Mouse (Mus musculus) megakaryocyte-erythroid progenitor cell, adult 5-6 weeks (primary cell): ENCODE measurements around the gene Nrp2. TPM values are rescaled to one million over a fixed set of nuclear protein-coding genes. Genes with fewer than 3 reads are reported as not detected.

Source experiments
- ATAC-seq: replicated peaks from 2 replicates; pipeline ENCODE4 v1.8.0; 2016; ENCODE audit warnings: mild to moderate bottlenecking, inconsistent platforms; ENCODE audit not compliant: severe bottlenecking, poor library complexity, low FRiP score, low TSS enrichment
- total RNA-seq, 2 experiments: library from RNA; stranded (forward) in 1 of 2; stranded (reverse) in 1 of 2; fragments of 200-1000, 215-1000 nt in 1 of 2; fragments of >200 nt in 1 of 2; fragmentation: Nextera tagmentation in 1 of 2; gene quantifications; 2 replicates each; pipeline ENCODE4 v1.2.3; 2014 to 2017

Gene Nrp2
- total RNA-seq, 2 experiments from 2014 or later = 0.17 TPM; not detected in 1

- ATAC-seq = no peak
Observed at GRCm38 (mm10) chr1:62745889-62746288, 42.8 kb downstream of the Nrp2 start.

DNA sequence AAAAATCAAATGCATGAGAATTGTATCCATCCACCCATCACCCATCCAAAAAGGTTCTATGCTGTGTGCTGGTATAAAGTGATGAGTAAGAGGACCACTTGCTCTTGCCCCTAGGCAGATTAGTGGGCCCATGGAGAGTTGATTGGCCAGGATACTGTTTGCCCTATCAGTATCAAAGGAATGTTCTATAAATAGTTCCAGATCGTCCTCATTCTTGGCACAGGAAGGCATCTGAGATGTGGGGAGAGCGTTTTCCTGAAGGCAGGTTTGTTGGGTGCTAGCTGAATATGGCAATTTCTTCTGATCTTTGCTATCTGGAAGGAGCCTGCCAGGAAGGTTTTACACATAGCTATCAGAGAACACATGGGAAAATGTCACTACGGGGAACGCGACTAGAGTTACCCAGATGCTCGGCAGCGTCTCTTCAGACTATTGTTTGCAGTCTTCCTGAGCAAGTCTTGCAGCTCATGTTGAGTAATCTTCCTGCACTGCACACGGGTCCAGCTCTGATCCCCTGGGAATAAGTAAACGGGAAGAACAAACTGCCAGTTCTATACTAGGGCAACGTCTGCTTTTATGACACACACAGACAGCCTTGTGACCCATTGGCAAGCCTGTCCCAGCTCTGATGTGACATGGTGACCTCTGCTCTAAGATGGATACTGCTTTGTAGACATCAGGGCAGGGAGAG is 44.5 kb downstream of the Nrp2 start:
- ATAC-seq = no peak

DNA sequence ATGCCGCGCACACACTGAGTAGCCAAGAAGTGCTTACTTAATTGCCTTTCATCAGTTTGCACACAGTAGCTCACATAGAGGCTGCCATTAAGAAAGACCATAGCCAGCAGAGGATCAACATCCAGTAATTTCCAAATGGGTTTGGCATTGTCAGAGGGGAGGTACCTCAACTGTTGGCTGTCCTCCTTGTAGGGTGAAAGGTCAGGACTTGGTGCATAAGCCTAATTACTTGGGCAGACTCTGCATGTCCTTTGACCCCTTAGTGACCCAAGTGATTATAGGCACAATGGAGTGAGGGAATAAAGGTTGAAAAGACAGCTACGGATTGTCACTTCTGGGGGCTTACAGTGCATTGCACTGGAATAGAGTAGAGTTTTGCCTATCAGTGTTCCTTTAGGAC is 45.3 kb downstream of the Nrp2 start:
- no peak for ATAC-seq

- ATAC-seq = no peak
Observed at GRCm38 (mm10) chr1:62749716-62750115, 46.6 kb downstream of the Nrp2 start.

DNA sequence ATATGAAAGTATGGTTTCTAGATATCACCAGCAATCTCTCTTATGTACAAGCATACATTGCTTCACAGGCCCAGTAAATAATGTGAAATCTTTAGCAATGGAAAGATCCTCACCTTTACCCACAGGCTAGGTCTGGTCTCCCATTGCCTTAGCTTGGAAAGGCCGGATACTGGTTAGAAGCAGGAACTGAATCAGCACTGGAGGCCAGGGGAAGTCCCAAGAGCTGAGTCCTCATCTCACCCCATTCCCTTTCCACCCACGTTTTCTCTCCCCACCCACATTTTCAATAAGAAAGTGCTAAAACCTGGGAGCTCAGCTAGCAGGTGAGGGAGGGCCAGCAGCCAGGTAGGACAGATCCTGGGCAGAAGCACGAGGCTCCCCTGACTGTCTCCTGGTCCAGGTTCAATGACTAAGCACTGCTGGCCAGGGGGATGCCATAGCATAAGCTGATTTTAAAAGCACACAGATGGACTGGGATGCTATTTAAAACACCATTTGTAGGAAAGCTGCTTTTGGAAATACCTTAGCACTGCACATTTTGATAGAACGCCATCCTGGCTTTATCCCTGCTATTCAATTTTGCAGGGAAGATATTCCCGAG is 47.4 kb downstream of the Nrp2 start:
- ATAC-seq = no peak

DNA sequence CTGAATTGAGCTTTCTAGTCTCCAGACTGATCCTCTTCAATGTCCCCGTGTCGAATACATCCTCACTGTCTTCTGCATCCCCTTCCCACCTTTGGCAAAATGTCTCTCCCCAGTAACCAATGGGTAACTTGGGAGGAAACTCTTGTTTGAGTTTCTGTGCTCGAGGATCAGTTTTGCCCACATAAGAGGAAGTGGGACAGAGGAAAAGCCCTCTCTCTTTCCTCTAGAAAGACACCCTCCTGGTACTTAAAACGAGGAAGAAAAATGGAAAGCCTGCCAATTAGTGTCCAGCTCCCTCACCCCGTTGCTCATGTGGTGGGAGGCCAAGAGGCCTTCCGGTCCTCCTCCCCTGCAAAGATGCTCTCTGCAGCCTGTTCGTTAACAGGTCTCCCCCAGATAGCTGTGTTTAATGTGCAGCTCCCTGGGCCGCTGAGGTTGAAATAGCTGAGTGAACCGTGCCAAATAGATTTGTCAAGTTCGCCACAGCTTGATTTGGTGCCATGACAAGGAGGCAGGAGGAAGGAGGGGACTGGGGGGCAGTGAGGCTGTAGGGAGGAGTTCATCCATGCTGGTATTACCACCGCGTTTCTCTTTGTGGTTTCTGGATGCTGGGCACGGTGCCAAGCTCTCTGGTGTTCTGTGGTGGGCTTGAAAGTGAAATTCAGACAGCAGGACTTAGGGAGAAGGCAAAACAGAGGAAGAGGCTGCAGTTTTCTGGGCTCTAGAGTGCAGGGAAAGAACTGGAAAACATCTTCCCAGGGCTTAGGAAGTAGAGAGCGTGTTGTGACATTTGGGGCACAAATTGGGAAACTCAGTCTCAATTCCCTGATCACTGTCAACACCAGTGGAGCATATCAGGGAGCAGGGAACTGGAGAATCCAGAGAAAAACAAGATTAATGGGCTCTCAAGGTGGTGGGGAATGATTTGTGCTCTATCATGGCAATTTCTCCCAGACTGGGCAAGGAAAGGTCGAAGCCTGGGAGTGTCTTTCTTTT is 48.2 kb downstream of the Nrp2 start:
- no peak for ATAC-seq

- no peak for ATAC-seq
Observed at GRCm38 (mm10) chr1:62752055-62752454, 49.0 kb downstream of the Nrp2 start.

DNA sequence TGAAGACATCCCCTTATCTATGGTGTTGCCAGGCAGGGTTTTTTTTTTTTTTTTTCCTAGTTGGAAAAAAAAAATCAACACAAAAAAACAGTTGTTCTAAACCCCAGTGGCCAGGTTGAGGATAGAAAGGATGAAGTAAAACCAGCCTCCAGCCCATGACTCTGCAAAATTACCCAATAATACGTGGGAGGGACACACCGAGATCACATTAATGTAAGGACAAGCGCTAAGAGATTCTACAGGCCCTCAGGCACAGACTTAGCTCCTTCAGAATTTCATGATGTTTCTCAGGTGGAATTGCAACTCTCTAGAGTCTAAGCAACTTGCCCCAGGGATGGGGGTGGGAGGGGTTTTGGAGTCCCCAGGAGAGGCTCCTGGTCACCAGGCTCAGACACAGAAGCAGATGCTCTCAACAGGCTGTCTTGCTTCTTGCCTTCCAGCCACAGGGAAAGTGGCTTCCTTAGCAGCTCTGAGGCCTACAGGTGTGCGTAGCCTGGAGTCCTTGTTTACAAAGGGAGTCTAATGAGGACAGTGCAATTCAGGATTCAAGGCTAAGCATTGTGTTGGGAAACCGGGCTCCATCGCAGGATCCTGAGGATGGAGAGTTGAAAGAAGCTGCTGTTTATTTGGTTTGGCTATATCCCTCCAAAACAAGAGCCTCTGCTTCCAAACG is 49.7 kb downstream of the Nrp2 start:
- no peak for ATAC-seq

DNA sequence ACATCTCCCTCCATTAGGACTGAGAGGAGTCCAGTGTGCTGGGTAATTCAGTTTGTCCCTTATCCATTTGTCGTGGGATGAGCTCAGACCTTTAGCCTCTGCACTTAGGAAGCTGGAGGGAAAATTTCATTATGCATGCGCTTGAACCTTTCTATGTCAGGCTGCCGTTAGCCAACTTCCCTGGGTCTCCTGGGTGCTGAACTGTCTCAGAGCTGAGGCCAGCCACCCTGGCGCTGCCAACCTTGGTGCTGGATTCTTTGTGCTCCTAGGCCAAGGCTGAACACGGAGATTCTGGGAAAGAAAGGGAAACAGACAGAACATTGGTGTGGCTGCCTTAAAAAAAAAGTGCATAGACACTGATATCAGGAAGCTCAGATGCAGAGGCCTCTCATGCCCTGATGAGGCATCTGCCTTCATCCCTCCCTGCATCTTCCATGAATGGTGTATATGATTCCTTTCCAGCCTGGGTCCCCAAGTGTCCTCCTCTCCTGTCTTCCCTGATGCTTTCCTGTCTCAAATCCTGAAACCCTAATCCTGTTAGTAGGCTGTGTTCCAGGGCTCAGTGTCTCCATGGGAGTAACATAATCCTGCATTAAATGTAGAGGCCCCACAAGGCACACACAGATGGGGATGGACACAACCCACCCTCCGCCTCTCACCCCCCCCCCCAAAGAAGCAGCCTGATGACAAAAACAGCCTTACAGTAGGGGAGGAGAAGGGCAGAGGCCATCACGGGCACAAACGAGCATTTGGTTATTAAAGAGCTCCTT is 51.2 kb downstream of the Nrp2 start:
- ATAC-seq = no peak

DNA sequence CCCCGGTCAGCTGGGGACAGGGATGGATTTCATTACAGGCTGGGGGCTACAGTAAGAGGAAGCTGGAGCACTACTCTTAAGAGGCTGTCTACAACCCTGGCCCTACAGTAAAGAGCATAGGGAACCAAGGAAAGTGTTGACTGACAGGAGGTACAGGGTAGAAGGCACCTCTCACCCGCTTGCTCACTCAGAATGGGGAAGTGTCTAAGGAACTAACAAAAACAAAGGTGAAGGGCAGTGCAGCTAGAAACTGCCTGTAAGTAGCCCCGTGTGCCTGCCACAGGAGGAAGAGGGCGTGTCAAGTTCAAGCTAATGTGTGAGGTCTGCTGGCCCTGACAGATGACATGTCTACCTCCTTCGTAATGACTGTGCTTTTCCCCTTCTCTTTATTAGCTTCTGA is 57.0 kb downstream of the Nrp2 start:
- ATAC-seq = no peak

DNA sequence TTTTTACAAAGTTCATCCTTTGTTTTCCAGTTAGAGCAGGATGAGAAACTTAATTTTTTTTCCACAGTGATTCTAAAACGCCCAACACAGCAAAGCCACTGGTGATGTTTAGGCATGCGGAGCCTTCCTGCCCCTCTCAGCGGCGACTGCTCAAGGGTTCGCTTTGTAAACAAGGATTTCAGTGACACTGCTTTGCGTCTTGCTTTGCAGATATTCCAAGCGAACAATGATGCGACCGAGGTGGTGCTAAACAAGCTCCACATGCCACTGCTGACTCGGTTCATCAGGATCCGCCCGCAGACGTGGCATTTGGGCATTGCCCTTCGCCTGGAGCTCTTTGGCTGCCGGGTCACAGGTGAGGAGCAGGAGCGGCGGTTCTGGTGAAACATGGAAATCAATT is 57.5 kb downstream of the Nrp2 start:
- ATAC-seq = no peak

- ATAC-seq = no peak
Observed at GRCm38 (mm10) chr1:62763779-62764178, 60.7 kb downstream of the Nrp2 start.

- ATAC-seq = no peak
Observed at GRCm38 (mm10) chr1:62765171-62765570, 62.1 kb downstream of the Nrp2 start.

- no peak for ATAC-seq
Observed at GRCm38 (mm10) chr1:62766766-62767165, 63.7 kb downstream of the Nrp2 start.

DNA sequence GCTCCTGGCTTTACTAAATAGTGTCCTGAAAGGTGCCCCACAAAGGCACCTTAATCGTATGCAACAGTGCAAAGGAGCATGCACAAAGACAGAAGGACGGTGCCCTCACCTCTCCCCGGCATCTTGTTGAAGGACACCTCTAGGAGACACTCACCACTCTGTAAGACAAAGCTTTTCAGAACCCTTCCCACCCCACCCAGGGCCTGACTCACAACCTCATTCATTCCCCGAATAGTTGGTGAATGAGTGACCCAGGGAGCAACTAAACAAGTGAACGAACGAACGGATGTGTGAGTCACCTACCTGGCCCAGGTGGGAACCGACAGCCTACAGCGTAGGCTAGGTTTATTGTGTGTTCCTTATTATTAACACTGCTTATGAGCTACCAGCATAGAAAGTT is 64.5 kb downstream of the Nrp2 start:
- no peak for ATAC-seq

DNA sequence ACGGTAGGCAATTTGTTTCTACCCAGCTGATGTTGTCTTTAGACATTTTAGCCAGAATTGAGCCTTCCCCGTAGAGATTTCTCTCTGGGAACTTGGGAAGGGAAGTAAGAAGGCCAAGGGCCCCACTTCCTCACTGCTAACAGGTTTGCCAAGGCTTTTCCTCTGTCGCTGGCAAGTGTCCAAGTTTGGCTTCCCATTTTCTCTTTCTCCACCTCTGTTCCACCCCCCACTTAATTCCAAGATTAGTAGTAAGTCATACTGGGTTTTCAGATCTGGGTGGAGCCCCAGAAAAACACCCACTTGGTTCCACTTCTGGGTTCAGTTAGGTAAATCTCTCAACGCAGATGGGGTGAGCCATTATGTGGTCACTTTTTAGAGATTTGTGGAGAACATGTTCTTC is 67.5 kb downstream of the Nrp2 start:
- ATAC-seq = no peak

- ATAC-seq = no peak
Observed at GRCm38 (mm10) chr1:62772391-62772790, 69.3 kb downstream of the Nrp2 start.

GRCm38 (mm10) chr1:62773105-62773920 is 70.2 kb downstream of the Nrp2 start:
- ATAC-seq = peak; percentile 30; the same call in 1 of the 2 replicates

DNA sequence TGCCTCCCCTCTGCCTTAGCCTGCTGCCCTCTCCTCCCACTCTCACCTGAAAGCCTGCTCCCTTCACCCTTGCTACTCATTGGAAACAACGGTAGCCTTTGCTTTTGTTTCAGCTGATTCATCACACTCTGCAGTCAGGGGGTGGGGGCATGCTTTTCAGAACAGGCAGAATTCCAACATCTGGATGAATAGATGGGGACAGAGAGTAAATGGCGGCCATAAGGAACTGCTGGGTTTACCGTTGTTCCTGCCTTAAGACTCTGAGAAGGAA is 70.8 kb downstream of the Nrp2 start:
- ATAC-seq = no peak
